Mouse (Mus musculus) erythroblast, embryonic 14.5 days (primary cell): ENCODE measurements around the gene Tm9sf2.

Experiments
- GATA1 ChIP-seq: IDR thresholded peaks from 2 replicates; pipeline ENCODE4 v1.6.1; 2012; ENCODE audit warnings: low read length, inconsistent platforms, mixed read lengths
- TAL1 ChIP-seq: IDR thresholded peaks from 3 replicates; pipeline ENCODE4 v1.6.1; 2012; ENCODE audit warnings: low read length, inconsistent platforms, mixed read lengths

DNA sequence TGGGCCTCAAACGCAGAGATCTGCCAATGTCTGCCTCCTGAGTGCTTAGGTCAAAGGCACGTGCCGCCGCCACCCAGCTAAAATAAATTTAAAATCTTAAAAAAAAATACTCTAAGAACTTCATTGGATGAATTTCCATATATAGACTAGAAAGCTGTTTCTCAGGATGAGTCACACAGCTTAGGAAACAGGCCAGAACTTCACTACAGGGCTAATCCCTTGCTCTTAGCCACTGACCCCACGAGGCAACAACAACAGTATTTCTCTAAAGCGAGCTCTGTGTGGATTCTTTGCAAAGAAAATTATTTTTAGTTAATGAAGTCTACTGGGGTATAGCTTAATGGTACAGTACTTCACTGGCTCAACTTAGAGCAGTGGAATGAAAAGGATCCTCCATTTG, 45.5 kb upstream of the Tm9sf2 start:
- no peak for TF ChIP-seq GATA1
- no peak for TF ChIP-seq TAL1
